Mouse (Mus musculus): ENCODE measurements around the gene Rexo4.
A peak's percentile ranks its signal among the peaks of the same experiment; 100 is the strongest.

The Rexo4 gene

DNA sequence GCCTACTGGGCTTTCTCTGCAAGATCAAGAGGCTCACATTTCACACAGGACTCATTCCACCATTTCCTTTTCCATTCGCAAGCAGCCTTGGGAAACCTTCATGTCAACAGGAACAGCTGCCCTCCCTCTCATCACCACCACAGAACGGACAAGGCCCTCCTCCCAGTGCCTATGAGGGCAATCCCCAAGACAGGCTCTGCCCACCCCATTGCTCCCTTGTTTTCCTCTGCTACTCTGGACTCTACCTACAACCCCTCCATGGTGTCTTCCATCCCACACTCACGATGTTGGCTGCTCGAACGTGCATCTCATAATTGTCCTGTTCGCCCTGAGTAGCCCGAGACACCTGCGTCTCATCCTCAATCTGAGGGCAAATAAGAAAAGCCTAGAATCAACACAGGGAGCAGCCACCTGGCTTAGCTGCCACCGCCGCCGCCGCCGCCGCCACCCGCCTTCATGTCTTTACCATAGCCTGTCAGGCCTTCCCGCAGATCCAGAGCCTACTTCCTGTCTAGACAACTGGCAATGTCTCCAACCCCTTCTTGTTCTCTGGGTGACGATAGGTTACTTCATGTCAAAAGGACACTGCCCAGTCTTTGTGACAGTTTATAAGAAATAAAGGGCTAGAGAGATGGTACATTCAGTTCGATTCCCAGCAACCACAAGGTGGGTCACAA is 55.3 kb downstream of the Rexo4 start:
- DNase-seq = peak; percentile 37 to 55

DNA sequence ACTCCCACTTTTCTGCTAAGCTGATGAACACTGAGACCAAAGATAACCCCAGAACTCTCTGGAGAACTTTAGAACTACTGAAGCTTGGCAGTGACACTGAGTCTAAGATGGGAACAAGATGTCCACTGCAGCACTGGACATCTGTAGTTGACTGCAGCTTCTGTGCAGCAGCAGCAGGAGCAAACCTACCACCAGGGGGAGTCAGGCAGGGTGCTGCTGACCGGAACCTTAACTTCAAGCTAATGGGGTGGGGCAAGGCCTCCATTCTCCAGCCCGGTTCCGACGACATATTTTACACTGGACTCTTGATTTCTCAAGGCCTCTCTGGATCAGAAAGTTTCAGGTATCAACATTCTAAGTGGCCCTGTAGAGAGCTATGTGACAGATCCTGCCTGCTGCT is 57.1 kb downstream of the Rexo4 start:
- no peak for DNase-seq

DNA sequence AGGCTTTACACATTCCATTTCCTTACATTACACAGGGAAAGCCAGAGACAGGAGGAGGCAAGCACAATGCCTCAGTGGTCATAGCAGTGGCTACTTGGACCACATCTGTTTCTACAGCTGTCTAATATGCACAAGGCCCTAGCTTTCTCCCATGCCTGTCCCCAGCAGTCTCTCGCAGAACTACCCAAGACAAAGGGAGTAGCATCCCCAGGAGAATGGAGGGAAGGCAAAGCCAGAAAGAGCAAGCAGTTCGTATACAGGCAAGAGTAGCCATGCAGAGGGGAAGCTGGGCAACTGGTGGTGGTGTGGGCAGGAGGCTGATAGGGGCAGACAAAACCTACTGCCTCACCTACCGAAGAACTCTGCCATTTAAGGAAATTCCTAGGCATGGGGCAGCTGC is 57.8 kb downstream of the Rexo4 start:
- no peak for DNase-seq

- no peak for DNase-seq
These were observed 58.2 kb downstream of the Rexo4 start for GRCm38 (mm10) chr2:26905936-26906335.

Measured in thymus, postnatal 36 days (tissue).